Mouse (Mus musculus) embryonic fibroblast, embryonic 13.5 days (primary cell): ENCODE results near the gene Slc39a7.

Experiments used
- CTCF ChIP-seq: IDR thresholded peaks from 2 replicates; pipeline ENCODE4 v1.5.1; 2011; ENCODE audit warnings: mild to moderate bottlenecking, control low read depth, low read length, moderate library complexity, borderline replicate concordance; ENCODE audit not compliant: insufficient read depth
- POLR2A ChIP-seq: IDR thresholded peaks from 2 replicates; pipeline ENCODE4 v1.6.1; 2011; ENCODE audit warnings: low read depth, mild to moderate bottlenecking, control low read depth, low read length, moderate library complexity

DNA sequence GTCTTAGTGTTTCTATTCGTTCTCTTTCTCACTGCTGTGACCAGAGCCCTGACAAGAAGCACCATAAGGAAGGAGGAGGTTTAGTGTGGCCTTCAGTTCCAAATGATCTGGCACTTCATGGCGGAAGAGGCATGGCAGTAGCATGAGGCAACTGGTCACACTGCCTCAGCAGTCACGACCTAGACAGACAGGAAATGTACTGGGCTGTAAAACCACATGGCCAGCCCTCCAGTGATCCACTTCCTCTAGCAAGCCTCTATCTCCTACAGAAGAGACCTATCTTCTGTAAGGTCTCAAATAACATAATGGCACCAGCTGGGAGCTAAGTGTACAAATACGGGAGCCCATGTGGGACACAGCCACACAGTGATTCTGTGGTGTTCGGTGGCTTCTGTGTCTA lies 40.6 kb upstream of the Slc39a7 start:
- TF ChIP-seq CTCF: no peak
- no peak for TF ChIP-seq POLR2A
